Mouse (Mus musculus): ENCODE measurements around the gene Pgd.

GRCm38 (mm10) chr4:149150256-149150655 is 16.3 kb downstream of the Pgd start:
- no peak for TF ChIP-seq CTCF (IDR thresholded peaks at IDR 0.05; ENCODE audit: borderline replicate concordance, control insufficient read depth, extremely low read depth, insufficient read depth, low read length, poor library complexity)
- TF ChIP-seq POLR2A (IDR thresholded peaks at IDR 0.05; ENCODE audit: control insufficient read depth, extremely low read depth, insufficient read depth, low read length, poor library complexity) = no peak

Measured in thymus, adult 2 months (tissue).